Mouse (Mus musculus) testis, adult 2 months (tissue): ENCODE results near the gene Inafm2. TPM values are rescaled to one million over a fixed set of nuclear protein-coding genes. Genes with fewer than 3 reads are reported as not detected.

Source experiments
- H3K27ac ChIP-seq: fragments of 200-500 bp; 2 replicates; pipeline ENCODE4 v1.5.1; 2012; ENCODE audit warnings: low read depth, low read length; ENCODE audit not compliant: control insufficient read depth, insufficient read depth
- H3K27me3 ChIP-seq: fragments of 200-500 bp; 2 replicates; pipeline ENCODE4 v1.6.1; 2012; ENCODE audit warnings: mild to moderate bottlenecking, low read length, moderate library complexity; ENCODE audit not compliant: control insufficient read depth, insufficient read depth
- H3K36me3 ChIP-seq: fragments of 200-500 bp; 2 replicates; pipeline ENCODE4 v1.6.1; 2012; ENCODE audit warnings: mild to moderate bottlenecking, low read length; ENCODE audit not compliant: control insufficient read depth, insufficient read depth
- H3K4me1 ChIP-seq: fragments of 200-500 bp; 2 replicates; pipeline ENCODE4 v1.6.1; 2012; ENCODE audit warnings: low read length; ENCODE audit not compliant: control insufficient read depth, insufficient read depth
- H3K4me3 ChIP-seq: fragments of 200-500 bp; 2 replicates; pipeline ENCODE4 v1.5.1; 2012; ENCODE audit warnings: low read depth, mild to moderate bottlenecking, low read length, moderate library complexity, mixed read lengths; ENCODE audit not compliant: control insufficient read depth
- CTCF ChIP-seq: fragments of 200-500 bp; IDR thresholded peaks from 2 replicates; pipeline ENCODE4 v1.5.1; 2012; ENCODE audit warnings: low read depth, mild to moderate bottlenecking, inconsistent platforms, low read length, moderate library complexity; ENCODE audit not compliant: control insufficient read depth, insufficient read depth, insufficient replicate concordance
- POLR2A ChIP-seq: fragments of 200-500 bp; IDR thresholded peaks from 2 replicates; pipeline ENCODE4 v1.6.1; 2012; ENCODE audit warnings: low read depth, mild to moderate bottlenecking, inconsistent platforms, low read length, moderate library complexity; ENCODE audit not compliant: control insufficient read depth
- polyA plus RNA-seq: library from polyadenylated mRNA; depleted of rRNA; stranded (reverse); fragments of >200 nt; gene quantifications from 2 replicates; pipeline ENCODE4 v1.2.3, GENCODE M21; 2012

Inafm2 gene
- polyA plus RNA-seq, 1 experiment: 12.6 TPM

- H3K4me3 ChIP-seq: peak overlapping the region; percentile 82
- H3K4me1 ChIP-seq: peaks cover 50% of the 10 kb centered on the region
- peak overlapping the region; percentile 33; the same call in 1 of the 2 replicates for H3K27ac ChIP-seq
- H3K27me3 ChIP-seq: no peaks in the 10 kb centered on the region
- no peaks in the 10 kb centered on the region for H3K36me3 ChIP-seq
- no peak; the same call in 1 of the 2 replicates for TF ChIP-seq POLR2A
- TF ChIP-seq CTCF: no peak
Observed at GRCm38 (mm10) chr2:118701971-118702882, 43.3 kb upstream of the Inafm2 start.

GRCm38 (mm10) chr2:118702883-118703761 is 42.4 kb upstream of the Inafm2 start:
- Histone ChIP-seq H3K4me3 (peak overlapping the region; percentile 82), H3K27me3 (no peaks in the 10 kb centered on the region), H3K4me1 (peaks cover 46% of the 10 kb centered on the region), H3K27ac (no peak overlapping the region; the same call in 1 of the 2 replicates), H3K36me3 (no peaks in the 10 kb centered on the region)
- TF ChIP-seq POLR2A: peak; percentile 36; the same call in 1 of the 2 replicates
- TF ChIP-seq CTCF: peak; percentile 8; the same call in 1 of the 2 replicates

GRCm38 (mm10) chr2:118703913-118704730 is 41.4 kb upstream of the Inafm2 start, which contains the start of gene Ankrd63:
Gene Ankrd63 (minus strand): TSS chr2:118703963.
- Histone ChIP-seq H3K27me3 (no peaks in the 10 kb centered on the region), H3K27ac (peak within 1 kb of the TSS; percentile 76), H3K4me1 (peaks cover 43% of the 10 kb centered on the region), H3K36me3 (no peaks in the 10 kb centered on the region), H3K4me3 (peak within 1 kb of the TSS; percentile 82)
- TF ChIP-seq CTCF (no peak), POLR2A (peak; percentile 76; the same call in 1 of the 2 replicates)

- Histone ChIP-seq H3K4me1 (peaks cover 38% of the 10 kb centered on the region), H3K27ac (no peak overlapping the region), H3K36me3 (no peaks in the 10 kb centered on the region), H3K27me3 (no peaks in the 10 kb centered on the region), H3K4me3 (no peak overlapping the region)
- no peak for TF ChIP-seq POLR2A
- no peak for TF ChIP-seq CTCF
Observed at GRCm38 (mm10) chr2:118706436-118706835, 39.1 kb upstream of the Inafm2 start.

- H3K4me3 ChIP-seq: peak overlapping the region; percentile 79
- peaks cover 28% of the 10 kb centered on the region for H3K4me1 ChIP-seq
- no peak overlapping the region for H3K27ac ChIP-seq
- H3K27me3 ChIP-seq: no peaks in the 10 kb centered on the region
- H3K36me3 ChIP-seq: no peaks in the 10 kb centered on the region
- no peak for TF ChIP-seq CTCF
- no peak for TF ChIP-seq POLR2A
Observed at GRCm38 (mm10) chr2:118708472-118708871, 37.1 kb upstream of the Inafm2 start.

GRCm38 (mm10) chr2:118709655-118710221 is 35.8 kb upstream of the Inafm2 start:
- H3K36me3 ChIP-seq: no peaks in the 10 kb centered on the region
- H3K27ac ChIP-seq: no peak overlapping the region
- peak; percentile 27; the same call in 1 of the 2 replicates for TF ChIP-seq POLR2A
- TF ChIP-seq CTCF: no peak
- peaks cover 23% of the 10 kb centered on the region for H3K4me1 ChIP-seq
- H3K4me3 ChIP-seq: peak overlapping the region; percentile 79
- no peaks in the 10 kb centered on the region for H3K27me3 ChIP-seq
